Mouse (Mus musculus): ENCODE results near the gene Arhgef17.

Arhgef17 gene

GRCm38 (mm10) chr7:100931926-100932480, at the start of gene Arhgef17:
TSS of gene Arhgef17 (minus strand) at chr7:100932107.
- peak; percentile 86 to 92 for DNase-seq

GRCm38 (mm10) chr7:100979175-100979574, 47.3 kb upstream of the Arhgef17 start:
- peak; percentile 81 to 85 for DNase-seq

GRCm38 (mm10) chr7:100978171-100978570, 46.3 kb upstream of the Arhgef17 start:
- DNase-seq: no peak

GRCm38 (mm10) chr7:100974135-100974903, 42.4 kb upstream of the Arhgef17 start, which contains the start of gene P2ry6:
TSS of gene P2ry6 (minus strand) at chr7:100974649.
- DNase-seq: peak; percentile 48 to 66

GRCm38 (mm10) chr7:100972875-100973274, 41.0 kb upstream of the Arhgef17 start:
- no peak for DNase-seq

GRCm38 (mm10) chr7:100968874-100969659, 37.2 kb upstream of the Arhgef17 start:
- DNase-seq: no peak

- no peak for DNase-seq
These were observed 36.5 kb upstream of the Arhgef17 start for GRCm38 (mm10) chr7:100968376-100968775.

- no peak for DNase-seq
These were observed 35.9 kb upstream of the Arhgef17 start for GRCm38 (mm10) chr7:100967850-100968249.

- no peak for DNase-seq
These were observed 34.1 kb upstream of the Arhgef17 start for GRCm38 (mm10) chr7:100966014-100966413.

GRCm38 (mm10) chr7:100965079-100965478, 33.2 kb upstream of the Arhgef17 start:
- DNase-seq: peak; percentile 34 to 52

- DNase-seq: no peak
These were observed 32.3 kb upstream of the Arhgef17 start for GRCm38 (mm10) chr7:100964242-100964641.

- no peak for DNase-seq
These were observed 31.5 kb upstream of the Arhgef17 start for GRCm38 (mm10) chr7:100963381-100963780.

GRCm38 (mm10) chr7:100961146-100961545, 29.2 kb upstream of the Arhgef17 start:
- no peak for DNase-seq

- DNase-seq: no peak
These were observed 28.6 kb upstream of the Arhgef17 start for GRCm38 (mm10) chr7:100960462-100960861.

GRCm38 (mm10) chr7:100958426-100958825, 26.5 kb upstream of the Arhgef17 start:
- peak; percentile 48 to 51 for DNase-seq

- DNase-seq: no peak
These were observed 20.8 kb upstream of the Arhgef17 start for GRCm38 (mm10) chr7:100952686-100953085.

- peak; percentile 44 to 58 for DNase-seq
These were observed 20.0 kb upstream of the Arhgef17 start for GRCm38 (mm10) chr7:100951903-100952302.

- peak; percentile 47 to 66 for DNase-seq
These were observed 18.6 kb upstream of the Arhgef17 start for GRCm38 (mm10) chr7:100950481-100951010.

GRCm38 (mm10) chr7:100950031-100950430, 18.1 kb upstream of the Arhgef17 start:
- DNase-seq: no peak

GRCm38 (mm10) chr7:100944738-100945137, 12.8 kb upstream of the Arhgef17 start:
- DNase-seq: no peak

- DNase-seq: no peak
These were observed 12.4 kb upstream of the Arhgef17 start for GRCm38 (mm10) chr7:100944306-100944705.

- DNase-seq: peak; percentile 76 to 82
These were observed 11.1 kb upstream of the Arhgef17 start for GRCm38 (mm10) chr7:100942789-100943615.
